Mouse (Mus musculus) regulatory T cell (primary cell): ENCODE data around the gene Slc25a4.
"Not testable (repeated sequence)": the region's sequence is repeated elsewhere in the genome, so short reads cannot be mapped to it uniquely, and the experiment has no call there.

ENCODE experiments used
- in situ Hi-C: fragments of 300-600 bp; cut with MboI, MseI; formaldehyde crosslinking; loops from one replicate; pipeline ENCODE4 v1.15.1; 2025; ENCODE audit warnings: high pct_unique_total_duplicates

The Slc25a4 gene

DNA sequence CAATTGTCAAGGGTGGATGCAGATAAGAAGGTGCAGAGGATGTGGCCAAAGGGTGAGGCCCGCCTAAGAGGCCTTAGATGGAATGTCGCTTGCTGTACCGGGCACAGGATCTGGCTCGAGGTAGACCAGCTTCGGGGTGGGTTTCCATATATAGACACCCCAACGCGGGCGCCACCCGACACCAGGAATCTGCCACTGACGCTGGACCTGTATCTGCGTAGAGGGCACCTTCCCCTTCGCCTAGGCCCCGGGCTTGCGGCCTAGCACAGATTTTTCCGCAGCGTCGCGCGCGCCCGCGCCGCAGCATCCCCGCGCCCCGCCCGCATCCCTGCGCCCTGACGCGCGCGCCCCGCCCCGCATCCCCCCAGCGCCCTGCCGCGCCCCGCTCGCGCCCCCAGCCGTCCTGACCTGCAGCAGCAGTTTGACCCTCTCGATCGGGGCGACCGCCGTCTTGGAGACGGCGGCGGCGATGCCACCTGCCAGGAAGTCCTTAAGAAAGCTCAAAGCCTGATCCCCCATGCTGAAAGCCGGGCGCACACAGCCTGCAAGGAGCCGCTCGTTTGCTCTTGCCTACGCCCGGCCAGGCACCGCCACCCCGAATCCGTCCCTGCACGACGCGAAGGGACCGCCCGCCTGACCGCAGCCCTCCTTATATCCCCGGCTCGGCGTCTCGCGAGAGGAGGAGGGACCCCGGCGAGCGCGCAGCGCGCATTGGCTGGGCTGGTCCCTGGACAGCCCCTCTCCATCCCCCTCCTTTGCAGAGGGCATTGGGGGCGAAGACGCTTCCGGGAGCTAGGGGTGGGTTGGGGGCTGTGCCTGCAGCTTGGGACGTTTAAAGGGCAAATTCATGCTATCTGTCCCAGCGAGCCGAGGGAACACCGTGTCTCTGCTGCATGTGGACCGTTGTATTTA, at the start of gene Slc25a4:
TSS of gene Slc25a4 (minus strand) at position 881 of the 912 bp plus-strand sequence.
- in situ Hi-C loops, result no loop called here

DNA sequence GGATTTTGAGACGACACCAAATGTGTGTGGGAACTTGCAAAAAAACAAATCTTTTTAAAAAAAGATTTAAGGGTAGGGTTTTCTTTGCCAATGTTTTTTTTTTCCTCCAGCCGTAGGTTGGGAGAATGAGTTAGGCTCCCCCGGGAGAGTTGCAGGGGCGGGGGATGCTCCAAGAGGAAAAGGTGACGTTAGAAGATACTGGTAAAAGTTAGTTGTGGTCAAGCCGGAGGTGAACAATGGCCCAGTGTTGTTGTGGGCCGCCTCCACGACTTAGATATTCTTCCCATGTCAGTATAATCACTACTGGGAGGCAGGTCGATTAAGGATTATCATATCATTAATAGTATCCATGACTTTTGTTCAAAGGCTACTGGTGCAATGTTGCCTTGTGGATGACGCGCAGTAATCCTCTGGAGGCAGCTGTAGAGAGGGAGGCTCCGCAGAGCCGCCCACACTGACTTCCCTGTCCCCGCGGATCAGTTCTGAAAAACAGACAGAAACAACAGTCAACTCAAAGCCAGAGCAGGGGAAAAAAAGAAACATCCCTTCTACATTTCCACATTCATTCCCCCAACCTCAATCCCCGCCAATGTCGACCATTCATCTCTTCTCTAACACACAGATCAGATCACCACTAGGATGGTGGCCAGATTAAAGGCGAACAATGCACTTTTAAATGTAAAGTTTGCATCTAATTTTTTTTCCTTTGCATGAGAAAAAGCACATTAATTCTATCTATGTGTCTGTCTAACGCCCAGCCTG, 47.0 kb upstream of the Slc25a4 start:
- in situ Hi-C loops, result no loop called here

DNA sequence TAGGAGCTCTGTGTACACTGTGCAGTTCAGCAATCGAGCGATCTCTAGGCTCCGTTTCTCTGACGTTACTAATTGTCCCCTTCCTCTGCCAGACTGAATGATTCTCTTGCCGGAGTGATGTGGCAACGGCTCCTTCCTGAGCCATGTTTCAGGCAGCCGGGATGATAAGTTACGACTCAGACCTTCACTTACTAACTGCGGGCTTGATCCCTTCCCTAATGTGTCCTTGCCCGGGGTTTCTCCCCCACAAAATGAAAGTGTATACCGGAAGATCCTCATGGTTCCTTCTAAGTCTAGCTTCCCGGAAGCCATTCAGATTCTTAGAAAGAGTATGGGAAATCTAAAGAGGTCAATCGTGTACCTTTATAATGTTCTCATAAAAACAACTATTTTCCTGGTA, 41.4 kb upstream of the Slc25a4 start:
- in situ Hi-C loops, result no loop called here

DNA sequence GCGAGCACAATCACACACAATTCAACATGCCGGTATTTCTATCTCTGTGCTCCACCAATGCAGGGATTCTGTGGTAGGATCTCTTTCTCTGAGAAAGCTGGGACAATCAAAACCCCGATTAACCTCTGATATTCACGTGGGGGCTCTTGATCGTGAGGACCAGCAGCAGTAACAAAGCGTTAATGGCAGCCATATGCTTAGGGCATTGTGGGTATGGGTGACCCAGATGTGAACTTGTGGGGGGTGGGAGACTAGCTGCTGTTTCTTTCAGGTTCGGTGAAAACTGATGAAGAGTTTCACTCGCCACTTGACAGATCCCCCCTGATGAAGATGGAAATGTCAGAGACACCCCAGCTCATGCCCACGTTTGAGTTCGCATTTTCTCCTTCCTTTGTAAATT, 40.5 kb upstream of the Slc25a4 start:
- in situ Hi-C loops, result no loop called here

DNA sequence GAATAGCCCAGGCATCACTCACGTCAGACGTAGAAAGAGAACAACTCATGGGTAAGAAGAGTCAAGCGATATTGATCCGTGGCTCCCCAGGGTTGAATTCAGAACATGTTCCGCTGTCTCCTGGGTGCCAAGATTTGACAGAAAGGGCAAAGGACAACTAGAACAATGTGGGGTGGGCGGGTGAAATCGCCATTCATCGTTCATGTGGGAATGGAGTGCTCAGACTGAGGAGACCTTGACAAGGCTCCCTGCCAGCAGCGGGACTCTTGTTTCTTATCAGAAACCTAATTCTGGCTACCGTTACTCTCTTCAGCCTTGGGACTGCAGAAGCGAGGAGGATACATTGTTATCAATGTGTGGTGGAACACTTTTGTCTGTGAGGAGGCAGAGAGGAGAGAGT, 35.3 kb upstream of the Slc25a4 start:
- in situ Hi-C loops, result no loop called here

DNA sequence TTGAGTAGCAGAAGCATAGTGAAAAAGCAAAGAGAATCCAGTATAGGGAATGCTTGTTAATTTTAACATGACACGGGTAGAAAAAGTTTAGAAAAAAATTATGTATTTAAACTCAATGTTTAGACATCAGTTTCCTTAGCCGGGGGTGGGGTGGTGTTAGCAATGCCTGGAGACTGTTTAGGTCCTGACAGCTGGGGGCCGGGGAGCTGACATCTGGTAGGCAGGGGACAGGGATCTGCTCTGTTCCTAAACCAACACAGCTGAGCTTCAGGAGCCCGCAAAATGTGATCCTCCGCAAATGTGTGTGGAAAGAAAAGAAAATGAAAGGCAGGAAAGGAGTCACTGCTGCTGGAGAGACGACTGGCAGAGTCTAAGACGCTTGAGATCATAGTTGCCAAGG, 31.9 kb upstream of the Slc25a4 start:
- in situ Hi-C loops, result no loop called here

DNA sequence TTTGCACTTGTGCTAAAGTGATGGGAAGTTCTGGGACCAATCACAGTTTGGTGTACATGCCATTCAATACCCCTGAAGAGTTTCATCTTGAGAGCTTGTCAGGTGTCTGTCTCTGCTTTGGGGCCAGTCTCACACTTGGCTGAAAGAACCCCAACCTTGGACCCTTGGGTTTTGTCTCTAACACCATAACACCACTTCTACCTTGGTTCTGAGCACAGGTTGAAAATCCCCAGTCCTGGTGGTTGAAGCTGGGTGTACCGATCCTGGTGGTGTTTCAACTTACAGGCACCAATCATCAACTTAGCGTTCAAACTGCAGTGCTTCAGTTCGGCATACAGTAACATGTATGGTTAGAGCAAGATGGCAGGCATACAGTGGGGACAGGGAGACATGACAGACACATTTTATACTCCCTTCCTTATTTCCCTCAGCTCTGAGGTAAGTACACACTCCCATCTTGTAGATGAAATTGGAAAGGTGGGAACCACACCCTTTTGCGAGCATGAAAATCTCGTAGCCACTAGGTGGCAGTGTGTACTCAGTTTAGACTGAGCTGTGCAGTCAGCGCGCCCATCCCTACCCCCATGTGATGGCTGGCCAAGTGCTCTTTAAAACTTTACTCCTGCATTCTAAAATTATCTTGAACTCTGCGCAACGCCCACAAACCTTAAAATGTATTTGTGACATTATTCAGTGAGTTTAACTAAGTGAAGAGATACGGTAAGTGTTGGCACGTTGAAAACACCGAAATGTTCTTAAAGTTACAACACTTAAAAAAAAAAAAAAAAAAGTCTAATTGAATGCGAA, 30.7 kb upstream of the Slc25a4 start:
- in situ Hi-C loops, result no loop called here

DNA sequence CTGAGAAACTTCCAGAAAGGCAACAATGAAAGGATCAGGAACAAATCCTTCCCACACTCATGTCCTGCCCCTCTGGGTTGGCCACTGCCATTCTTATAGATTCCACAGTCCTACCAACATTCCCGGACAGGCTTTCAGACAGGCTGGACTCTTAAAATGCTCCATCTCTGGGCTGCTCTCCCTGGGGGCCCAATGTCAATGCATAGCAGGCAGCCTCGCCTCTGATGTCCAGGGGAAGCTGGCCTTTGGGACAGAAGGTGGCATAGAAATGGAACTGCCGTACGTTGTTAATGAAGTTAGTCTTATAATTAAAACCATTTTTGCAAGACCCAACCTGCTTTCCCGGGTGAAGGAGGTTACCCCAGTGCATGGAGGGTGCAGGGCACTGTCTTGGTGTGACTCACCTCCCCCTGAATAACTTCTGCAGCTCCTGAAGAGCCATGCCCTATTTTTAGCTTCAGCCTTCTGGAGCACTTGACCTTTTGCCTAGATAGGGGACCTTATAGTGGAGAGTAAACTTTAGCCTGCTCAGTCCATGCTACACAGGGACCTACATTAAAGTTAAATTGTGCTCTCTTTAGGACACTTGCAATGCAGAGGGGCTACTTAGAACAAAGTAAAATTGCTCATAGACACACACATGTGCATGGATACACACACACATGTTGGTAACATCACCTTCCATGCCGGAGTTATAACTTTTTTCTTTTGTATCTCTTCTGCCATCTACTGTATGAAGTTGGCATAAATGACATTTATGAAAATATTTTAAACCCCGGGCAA, 25.5 kb upstream of the Slc25a4 start:
- in situ Hi-C loops, result no loop called here

DNA sequence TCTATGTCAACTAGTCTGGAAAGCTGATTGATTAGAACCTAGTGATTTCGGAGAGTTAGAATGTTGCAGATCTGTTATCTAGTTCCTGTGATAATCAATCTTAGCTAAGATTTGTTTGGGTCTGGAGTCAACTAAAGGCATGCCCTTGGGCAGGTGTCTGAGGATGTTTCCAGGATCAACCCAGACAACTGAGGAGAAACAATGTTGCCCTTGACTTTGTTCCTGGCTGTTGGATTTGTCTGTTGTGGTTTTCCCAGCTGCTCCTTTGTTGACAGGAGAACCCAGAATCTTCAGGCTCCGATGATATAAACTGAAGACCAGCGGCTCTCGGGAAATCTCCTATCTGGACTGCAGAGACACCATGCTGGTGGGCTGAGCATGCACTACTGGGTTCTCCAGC, 23.7 kb upstream of the Slc25a4 start:
- in situ Hi-C loops, result no loop called here

DNA sequence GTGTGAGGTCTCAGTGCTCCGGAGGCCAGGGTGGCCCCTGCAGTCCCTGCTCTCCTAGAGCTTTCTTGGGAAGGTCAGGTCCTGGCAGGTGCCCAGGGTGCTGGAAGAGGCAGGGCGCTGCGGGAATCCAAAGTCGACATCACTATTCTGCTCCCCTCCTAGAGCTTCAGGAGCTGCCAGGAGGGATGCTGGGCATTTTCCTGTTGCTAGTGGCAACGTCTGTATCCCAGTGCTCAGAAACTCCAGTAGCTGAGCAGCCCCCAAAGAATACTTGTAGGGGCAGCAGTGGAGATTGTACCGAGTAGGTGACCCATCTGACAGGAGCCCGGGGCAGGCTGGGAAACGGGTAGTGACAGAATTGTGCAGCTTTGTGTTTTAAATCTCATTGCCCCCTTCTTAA, 21.7 kb upstream of the Slc25a4 start:
- in situ Hi-C loops, result no loop called here

DNA sequence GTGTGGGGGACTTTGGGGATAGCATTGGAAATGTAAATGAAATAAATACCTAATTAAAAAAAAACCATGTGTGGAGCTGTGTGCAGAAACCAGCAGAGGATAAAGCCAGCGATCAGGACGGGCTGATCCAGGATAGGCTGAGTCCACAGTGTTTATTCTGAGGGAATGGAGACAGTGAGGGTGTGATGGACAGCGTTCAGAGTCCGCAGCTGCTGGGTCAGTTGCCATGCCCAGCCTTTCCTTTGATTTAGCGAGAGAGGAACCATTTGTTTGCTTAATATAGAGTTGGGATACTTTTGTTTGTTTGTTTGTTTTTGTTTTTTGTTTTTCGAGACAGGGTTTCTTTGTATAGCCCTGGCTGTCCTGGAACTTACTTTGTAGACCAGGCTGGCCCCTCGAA, 20.9 kb upstream of the Slc25a4 start:
- in situ Hi-C loops, result not testable (repeated sequence)

DNA sequence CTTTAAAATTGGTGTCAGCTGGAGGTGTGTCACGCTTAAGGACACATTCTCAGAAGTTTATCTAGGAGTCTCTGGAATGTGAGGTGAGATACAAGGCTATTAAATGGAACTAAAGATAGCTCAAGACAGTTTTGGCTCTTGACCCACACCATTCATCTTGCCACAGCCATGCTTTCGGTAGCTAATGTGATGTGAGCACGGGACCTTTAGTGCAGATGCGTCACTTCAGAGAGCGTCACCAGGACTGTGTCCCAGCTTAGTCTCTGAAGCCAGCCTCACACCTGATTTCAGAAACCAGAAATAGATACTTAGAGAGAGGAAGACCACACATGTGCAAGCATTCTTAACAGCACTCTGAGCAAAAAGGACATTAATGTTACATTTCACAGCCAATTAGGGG, 15.5 kb upstream of the Slc25a4 start:
- in situ Hi-C loops, result no loop called here

DNA sequence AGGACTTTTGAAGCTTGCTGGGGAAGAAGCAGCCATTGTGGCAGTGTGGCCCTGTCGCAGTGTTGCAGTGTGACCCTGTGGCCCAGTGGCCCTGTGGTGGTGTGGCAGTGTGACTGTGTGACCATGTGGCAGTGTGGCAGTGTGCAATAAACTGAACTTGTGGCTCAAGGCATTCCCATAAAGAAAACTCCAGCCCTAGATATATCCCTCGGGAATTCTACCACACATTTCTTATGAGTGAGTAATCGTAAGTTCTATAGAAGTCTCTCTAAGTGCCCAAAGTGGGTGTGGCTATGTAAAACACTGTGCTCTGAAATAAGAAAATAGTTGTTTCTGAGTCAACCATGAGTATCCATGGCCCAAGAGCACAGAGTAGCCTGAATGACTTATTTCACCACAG, 14.4 kb upstream of the Slc25a4 start:
- in situ Hi-C loops, result no loop called here

DNA sequence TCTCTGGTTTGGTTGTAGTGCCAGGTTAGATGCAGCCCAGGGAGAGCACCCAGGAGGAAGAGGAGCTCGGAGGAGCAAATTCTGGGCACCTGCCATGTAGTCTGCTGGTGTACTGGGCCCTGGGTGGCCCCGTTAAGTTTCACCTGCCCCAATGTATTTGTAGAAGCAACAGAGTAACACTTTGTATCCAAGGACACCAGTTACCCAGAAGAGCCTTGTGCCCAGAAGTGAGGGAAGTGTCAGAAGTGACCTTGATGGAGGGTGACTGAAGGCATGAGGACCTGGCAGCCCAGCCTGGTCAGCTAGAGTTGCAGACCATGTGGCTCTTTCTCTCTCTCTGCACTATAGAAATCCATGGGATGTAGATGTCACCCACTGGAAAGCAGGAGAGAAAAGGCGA, 9.5 kb upstream of the Slc25a4 start:
- in situ Hi-C loops, result no loop called here

DNA sequence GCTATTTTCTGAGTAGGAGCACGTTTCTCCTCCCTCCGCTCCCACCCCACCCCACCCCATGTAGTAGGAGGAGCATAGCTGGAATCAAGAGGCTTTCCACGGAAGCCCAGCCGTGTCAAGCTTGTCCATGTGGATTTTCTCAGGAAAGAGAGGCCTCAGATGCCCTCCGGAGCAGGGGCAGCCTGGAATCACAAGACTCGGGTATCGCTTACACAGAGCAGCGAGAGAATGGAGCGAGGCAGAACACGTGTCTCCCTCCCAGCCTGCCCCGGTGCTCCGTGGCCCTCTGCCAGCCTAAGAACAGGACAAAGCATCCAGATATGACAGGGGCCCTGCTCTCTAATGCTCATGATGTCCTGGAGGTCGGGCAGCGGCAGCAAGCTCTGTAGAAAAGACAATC, 5.8 kb upstream of the Slc25a4 start:
- in situ Hi-C loops, result no loop called here

DNA sequence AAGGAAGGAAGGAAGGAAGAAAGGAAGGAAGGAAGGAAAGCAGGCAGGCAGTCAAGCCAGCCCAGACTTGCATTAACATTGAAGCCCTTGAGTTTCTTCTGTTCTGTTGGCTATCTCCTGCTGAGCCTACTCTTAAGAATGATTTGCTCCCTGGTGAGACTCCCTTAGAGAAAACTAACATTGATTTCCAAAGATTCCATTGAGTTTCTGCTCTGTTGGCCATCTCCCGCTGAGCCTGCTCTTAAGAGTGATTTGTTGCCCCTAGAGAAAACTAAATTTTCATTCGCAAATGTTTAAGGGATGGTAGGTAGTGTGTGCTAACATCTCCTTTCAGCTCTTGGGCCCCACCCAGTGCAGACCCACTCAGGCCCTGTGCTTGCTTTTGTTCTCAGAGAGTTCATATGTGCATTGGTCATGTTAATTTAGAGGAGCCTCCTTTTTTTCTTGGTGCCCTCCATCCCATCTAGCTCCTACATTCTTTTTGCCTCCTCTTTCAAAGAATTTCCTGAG, 2.9 kb upstream of the Slc25a4 start:
- in situ Hi-C loops, result no loop called here

DNA sequence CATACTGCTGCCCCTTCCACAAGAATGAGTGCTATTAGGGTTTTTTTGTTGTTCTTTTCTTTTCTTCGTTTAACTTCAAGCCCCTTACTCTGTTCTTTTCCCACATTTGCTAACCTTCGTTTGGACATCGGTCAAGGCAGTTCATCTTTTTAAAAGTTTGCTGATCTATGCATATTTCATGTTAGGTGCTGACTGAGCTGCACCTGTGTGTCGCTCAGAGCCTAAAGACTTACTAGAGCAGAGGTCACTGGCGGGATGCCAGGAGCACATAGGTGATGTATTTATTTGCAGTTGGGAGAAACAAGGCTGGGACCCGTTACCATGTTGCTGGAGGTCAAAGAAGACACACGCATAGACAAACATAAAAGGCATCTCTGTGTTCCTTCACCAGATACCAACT, 1.1 kb upstream of the Slc25a4 start:
- in situ Hi-C loops, result no loop called here

DNA sequence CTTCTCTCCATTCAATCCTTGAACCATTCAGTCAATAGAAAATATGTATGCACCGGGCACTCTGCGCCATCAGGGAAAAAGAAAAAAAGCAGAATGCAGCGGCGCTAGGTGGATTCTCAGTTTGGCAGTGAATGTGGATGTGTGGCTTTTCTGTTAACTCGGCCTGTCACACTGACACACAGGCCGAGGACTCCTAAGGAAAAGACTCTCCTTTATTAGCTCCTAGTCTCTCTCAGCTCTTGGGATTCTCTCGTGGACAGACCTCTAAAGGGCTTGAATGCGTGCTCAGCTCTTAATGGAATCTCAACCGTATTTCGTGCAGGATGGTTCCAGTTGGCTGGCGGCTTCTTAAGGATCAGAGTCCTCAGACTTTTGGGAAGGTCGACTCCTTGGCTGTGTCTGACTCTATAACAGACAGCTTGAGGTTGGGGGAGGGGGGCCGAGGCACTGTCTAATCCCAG, 557 bp upstream of the Slc25a4 start:
- in situ Hi-C loops, result no loop called here

DNA sequence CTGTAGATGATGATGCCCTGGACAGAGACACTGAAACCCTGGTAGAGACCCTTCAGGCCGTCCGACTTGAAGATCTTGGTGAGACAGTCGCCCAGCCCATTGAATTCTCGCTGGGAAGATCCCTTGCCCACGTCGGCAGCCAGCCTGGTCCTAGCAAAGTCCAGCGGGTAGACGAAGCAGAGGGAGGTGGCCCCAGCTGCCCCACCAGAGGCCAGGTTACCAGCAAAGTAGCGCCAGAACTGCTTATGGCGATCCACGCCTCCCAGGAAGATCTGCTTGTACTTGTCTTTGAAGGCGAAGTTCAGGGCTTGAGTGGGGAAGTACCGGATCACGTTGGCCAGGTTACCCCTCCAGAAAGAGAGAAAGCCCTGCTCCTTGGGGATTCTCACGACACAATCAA, 2.0 kb downstream of the Slc25a4 start:
- in situ Hi-C loops, result no loop called here

DNA sequence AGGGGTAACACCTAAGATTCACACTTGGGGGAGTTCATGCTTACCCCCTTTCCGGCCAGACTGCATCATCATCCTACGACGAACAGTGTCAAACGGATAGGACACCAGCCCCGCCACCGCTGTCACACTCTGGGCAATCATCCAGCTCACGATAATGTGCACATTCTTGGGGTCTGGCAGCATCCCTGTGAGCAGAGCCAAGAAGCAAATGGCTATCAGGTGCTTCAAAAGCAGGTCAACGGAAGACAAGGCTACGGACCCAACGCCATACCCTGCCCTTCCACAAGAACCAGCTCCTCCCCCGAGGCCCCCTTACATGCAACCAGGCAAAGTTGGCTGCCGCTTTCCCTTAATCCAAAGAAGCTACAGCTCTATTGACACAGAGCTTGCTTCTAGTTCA, 2.7 kb downstream of the Slc25a4 start:
- in situ Hi-C loops, result no loop called here

DNA sequence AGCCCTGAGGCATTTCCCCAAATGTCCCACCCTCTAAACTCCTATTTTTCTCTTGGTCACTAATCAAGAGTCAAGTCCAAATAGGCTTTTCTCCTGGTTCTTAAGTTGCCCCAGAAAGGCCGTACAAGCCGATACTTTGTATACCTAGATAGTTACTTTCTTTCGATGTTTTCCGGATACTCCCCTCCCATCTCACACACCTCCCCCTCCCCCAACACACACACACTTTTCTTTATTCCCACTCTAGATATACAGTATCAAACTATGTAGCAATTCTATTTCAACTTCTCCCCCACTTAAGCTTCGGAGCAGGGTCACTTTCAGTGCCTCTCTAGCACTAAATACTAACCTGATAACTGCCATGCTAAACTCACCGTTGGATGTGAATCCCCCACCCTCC, 5.0 kb downstream of the Slc25a4 start:
- in situ Hi-C loops, result no loop called here
